Mouse (Mus musculus): ENCODE results near the gene D8Ertd738e. TPM values are rescaled to one million over a fixed set of nuclear protein-coding genes. Genes with fewer than 3 reads are reported as not detected.
A peak's percentile ranks its signal among the peaks of the same experiment; 100 is the strongest.
"Not testable (repeated sequence)": the region's sequence is repeated elsewhere in the genome, so short reads cannot be mapped to it uniquely, and the experiment has no call there.

The D8Ertd738e gene
- total RNA-seq (2021), result 100 to 1,000 TPM; 227 to 240 TPM

DNA sequence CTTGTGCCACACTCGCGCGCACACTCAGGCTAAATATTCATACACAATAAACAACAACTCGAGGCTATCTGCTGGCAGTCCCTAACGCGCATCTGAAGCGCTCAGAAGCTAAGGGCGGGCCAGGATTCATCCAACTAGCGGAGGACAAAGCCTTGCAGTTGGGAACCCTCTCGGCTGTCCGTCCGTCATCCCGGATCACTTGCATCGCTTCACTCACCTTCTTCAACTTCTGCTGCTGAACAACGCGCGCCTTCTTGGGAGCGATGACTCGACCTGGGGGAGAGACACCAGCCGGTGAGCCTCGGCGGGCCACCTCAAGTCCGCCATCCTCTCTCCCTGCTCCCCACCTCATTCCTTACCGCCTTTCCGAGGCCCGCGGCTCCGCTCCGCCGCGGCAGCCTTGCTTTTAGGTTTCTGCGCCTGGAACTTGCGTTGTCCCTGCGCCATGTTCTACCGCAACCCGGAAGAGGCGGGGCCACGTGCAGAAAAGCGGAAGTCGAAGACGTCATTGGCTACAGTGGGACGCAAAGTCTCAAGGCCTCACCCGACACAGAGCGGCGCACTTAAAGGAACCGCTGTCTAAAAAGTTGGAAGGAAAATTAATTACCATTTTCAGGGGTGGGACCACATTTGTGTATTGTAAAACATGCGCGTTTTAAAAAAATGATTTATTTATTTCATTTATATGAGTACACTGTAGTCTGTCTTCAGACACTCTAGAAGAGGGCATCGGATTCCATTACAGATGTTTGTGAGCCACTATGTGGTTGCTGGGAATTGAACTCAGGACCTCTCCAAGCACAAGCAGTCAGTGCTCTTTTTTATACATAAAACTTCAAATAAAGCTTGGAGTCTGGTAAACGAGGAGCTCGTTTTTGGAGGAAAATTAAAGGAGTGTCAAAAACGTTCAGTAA lies at the start of gene D8Ertd738e:
TSS of gene D8Ertd738e (minus strand) at position 463 of the 914 bp plus-strand sequence.
- intact Hi-C loops (cut with DNase I), result loop anchor here (1.0 kb wide), 1 partner anchor 13 kb away; no protein-coding TSS in a partner anchor
- DNase-seq (ENCODE audit: low spot score), result peak; percentile 77

DNA sequence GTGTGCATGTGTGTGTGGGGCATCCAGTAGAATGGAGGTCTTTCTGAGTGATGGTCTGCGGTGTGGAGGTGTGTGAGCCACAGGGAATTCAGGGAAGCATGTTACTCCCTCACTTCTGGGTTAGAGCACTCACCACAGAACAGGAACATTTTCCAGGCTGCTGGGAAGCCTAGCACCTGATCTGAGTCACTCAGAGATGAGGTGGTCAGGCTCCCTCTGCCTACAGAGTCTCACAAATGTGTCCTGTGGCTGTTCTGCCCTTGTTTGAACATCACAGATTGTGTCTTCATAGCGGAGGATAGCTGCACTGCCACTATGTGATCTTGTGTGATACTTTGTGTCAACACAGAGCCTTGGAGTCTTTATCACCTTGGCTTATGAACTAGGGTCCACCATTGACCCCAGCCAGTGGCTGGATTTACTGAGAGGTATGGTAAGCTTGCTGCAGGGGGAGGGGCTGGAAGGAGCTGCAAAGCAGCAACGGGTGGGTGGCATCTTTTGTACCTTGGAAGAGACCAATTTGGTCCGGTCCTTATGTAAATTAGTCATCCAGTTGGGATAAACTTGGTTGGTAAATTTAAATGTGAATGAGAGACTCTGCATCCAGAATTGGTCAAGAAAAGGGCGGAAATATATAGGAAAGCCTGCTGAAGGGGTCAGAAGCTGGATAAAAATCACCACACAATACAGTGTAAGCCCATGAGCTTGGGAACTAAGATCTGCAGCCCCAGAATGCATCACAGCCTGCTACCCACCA lies 47.7 kb upstream of the D8Ertd738e start:
- intact Hi-C loops (cut with DNase I), result loop anchor here (10.0 kb wide), 1 partner anchor 258 kb away; no protein-coding TSS in a partner anchor
- no peak for DNase-seq (ENCODE audit: low spot score)

DNA sequence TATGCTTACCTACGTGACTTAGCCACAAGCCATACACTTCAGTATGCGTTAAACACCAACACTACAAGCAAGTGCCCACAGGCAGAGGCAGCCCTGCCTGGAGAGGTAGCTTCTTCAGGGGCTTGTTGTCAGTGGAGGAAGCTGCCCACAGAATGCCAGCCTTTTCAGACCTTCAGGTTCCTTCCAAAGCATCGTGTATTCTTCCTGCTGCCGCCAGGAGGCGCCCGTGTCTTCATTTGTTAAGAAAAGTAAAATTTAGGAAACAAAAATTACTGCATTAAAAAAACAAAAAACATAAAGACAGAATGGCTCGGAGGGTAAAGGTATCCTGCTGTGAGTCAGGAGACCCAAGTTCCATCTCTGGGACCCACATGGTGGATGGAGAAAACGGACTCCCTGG lies 42.2 kb upstream of the D8Ertd738e start:
- DNase-seq (ENCODE audit: low spot score), result no peak
- intact Hi-C loops (cut with DNase I), result loop anchor here (1.0 to 10.0 kb wide), 3 partner anchors 66 to 263 kb away; no protein-coding TSS in a partner anchor

DNA sequence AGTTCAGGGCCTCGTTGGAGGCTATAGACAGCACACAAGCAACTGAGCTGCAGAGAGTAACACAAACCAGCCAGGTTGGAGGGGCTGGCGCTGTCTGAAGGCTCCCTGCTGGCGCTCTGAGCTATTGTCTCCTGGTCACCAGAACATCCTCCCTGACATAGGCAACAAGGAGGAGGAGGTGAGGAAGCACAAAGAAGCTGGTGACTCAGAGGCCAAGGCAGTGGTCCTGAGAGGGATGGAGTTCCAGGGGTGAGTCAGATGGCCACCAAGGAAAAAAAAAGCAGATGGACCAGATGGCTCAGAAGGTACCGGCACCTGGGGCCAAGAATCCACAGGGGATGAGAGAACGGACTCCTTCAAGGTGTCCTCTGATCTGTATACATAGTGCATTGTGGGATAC lies 41.6 kb upstream of the D8Ertd738e start:
- DNase-seq (ENCODE audit: low spot score), result no peak
- intact Hi-C loops (cut with DNase I), result loop anchor here (1.0 to 10.0 kb wide), 3 partner anchors 66 to 264 kb away; no protein-coding TSS in a partner anchor

DNA sequence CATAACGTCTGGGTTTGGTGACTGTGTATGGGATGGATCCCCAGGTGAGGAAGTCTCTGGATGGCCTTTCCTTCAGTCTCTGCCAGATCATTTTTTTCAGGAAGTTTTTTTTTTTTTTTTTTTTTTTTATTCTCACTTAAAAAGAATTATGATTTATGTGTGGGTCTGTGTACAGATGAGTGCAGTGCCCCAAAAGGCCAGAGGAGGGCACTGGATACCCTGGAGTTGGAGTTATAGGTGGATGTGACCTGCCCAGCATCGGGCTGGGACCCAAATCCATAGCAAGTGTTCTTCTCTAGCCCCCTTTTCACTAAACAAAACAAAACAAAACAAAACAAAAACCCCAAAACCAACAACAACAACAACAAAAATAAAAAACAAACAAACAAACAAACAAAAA lies 39.4 kb upstream of the D8Ertd738e start:
- intact Hi-C loops (cut with DNase I), result loop anchor here (10.0 kb wide), 1 partner anchor 54 kb away; the partner anchor contains the start of gene Zswim4

DNA sequence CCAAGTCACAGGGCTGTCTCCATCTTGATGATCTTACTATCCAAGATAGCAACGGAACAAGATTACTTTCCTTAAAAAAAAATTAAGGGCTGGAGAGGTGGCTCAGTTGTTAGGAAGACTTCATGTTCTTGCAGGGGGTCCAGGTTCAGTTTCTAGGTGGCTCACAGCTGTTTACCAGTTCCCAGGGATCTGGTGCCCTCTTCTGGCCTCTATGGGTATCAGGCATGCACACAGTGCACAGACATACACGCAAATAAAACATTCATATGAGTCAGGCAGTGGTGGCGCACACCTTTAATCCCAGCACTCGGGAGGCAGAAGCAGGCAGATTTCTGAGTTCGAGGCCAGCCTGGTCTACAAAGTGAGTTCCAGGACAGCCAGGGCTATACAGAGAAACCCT lies 36.1 kb upstream of the D8Ertd738e start:
- not testable (repeated sequence) for DNase-seq (ENCODE audit: low spot score)
- intact Hi-C loops (cut with DNase I), result loop anchor here (2.0 to 10.0 kb wide), 2 partner anchors 51 to 99 kb away; partner anchors contain the start of gene Zswim4

More for the DNA sequence above, 39.4 kb upstream of the D8Ertd738e start:
- no peak for DNase-seq (ENCODE audit: low spot score)

DNA sequence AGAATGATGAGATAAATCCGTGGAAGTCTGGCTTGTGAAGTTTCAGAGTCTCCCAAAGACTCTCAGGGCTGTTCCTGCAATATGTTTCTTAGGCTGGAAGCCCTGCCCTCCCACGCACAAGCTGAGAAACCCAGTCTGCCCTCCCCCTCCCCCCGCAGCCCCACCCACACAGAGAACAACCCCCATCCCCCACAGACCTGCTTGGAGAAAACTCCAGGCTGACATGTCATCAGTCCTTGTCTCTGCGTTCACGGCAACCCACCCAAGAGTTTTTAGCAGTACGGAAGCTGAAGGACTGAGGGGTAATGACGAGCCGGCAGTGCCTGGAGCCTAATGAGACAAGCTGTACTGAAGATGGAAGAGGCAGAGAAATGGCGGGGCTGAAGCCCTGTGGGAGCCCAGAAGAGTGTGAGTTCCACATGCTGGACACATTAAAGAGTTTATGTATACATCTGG lies 35.1 kb upstream of the D8Ertd738e start:
- peak; percentile 16 for DNase-seq (ENCODE audit: low spot score)
- intact Hi-C loops (cut with DNase I), result loop anchor here (2.0 to 10.0 kb wide), 2 partner anchors 50 to 98 kb away; partner anchors contain the start of gene Zswim4

DNA sequence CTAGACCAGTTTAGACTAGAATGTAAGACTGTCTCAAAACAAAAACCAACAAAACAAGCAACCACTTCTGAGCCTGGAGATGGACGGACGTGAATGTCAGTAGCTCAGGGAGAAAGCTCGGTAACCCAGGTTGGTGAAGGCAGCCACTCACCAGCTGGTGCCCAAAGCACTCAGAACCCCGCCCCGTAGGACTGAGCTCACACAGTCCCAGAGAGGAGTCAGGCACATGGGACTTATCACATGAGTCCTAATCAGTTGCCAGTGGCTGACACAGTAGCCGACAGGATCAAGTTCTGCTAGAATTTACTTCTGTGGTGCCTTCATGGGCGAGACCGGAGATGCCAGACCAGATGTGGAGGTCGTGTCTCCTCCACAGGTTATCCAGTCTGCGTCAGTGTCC lies 31.3 kb upstream of the D8Ertd738e start:
- DNase-seq (ENCODE audit: low spot score), result no peak
- intact Hi-C loops (cut with DNase I), result loop anchor here (10.0 kb wide), 1 partner anchor 46 kb away; the partner anchor contains the start of gene Zswim4

DNA sequence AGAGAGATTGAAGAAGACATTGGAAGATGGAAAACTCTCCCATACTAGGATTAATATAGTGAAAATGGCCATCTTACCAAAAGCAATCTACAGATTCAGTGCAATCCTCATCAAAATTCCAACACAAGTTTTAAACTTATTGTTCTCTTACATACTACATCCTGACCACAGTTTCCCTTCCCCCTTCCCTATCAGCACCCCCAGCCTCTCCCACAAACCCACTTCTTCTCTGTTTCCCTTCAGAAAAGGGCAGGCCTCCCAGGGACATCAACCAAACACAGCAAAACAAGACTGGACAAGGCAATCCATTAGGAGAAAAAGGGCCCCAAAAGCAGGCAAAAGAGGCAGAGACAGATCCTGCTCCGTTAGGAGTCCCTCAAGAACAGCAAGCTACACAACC lies 26.9 kb upstream of the D8Ertd738e start:
- intact Hi-C loops (cut with DNase I), result no loop called here

DNA sequence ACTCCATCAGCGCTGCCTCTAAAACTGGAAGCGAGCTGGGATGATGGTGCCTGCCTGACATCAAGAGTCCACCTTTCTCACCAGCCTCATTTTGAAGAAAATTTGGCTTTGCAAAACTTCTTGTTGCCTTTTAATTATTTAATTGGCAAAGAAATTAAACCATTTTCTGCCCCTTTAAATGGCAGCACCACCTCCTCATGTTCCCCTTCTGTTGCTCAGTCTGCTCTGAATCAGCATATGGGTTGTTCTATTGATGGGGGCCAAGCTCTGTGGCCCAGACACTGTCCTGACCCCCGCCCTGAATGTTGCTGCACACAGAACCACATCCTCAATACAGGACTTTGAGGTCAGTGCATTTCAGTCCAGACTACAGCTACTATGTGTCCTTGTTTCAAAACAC lies 24.4 kb upstream of the D8Ertd738e start:
- intact Hi-C loops (cut with DNase I), result loop anchor here (5.0 kb wide), 1 partner anchor 267 kb away; no protein-coding TSS in a partner anchor

More for the DNA sequence above, 26.9 kb upstream of the D8Ertd738e start:
- no peak for DNase-seq (ENCODE audit: low spot score)

DNA sequence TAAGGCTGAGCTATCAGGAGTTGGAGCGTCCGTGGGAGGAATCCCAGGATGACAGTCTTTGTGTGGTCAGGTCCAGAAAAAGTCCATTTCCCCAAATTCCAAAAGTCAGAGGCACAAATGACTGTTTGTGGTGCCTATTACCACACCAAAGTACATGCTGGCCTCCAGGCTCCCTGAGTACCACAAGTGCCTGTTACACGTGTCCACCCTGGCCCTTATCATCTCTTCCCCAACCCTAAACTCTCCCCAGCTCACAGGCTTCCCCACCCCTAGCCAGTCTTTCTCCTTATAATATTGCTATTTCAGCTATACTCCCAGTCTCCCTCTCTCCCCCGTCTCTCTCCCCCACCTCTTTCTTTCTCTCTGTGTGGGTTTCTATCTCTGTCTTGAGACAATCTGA lies 22.8 kb upstream of the D8Ertd738e start:
- no peak for DNase-seq (ENCODE audit: low spot score)
- intact Hi-C loops (cut with DNase I), result loop anchor here (5.0 kb wide), 1 partner anchor 265 kb away; no protein-coding TSS in a partner anchor

More for the DNA sequence above, 24.4 kb upstream of the D8Ertd738e start:
- no peak for DNase-seq (ENCODE audit: low spot score)

DNA sequence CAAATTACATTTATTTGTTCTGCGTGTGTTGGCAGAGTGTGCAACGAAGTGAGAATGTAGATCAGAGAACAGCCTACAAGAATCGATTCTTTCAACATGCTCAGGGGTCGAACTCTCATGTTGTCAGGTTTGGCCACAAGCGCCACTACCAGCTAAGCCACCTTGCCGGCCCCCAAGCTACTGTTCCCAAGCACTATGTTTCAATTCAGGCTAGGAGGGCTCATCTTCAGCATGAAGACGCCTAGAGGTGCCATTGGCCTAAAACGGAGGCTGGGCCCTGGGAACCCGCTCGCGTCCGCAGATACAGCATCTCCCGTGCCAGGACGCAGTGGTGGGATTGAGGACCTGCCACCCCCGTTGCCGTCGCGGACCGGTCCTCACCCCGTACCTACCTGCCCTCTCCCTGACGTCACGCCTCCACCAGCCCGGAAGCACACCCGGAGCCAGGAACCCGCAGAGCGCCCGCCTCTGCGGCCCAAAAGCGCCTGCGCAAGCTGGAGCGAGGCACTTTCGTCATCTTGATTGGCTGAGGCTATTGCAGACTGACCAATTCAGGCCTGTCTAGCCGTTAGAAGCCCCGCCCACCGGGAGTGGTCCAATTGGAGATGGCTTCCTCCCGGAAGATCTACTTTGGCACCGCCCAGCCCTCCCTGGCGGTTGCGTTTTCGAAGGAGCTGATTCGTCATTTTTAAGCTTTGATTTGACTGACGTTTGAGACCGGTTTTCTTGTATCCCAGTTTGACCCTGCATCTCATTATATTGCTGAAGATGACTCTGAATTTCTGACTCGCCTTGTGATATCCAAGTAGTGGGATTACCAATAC lies 20.6 kb upstream of the D8Ertd738e start, which contains the start of gene Ccdc130:
TSS of gene Ccdc130 (minus strand) at position 431 of the 824 bp plus-strand sequence.
- intact Hi-C loops (cut with DNase I), result loop anchor here (2.0 to 5.0 kb wide), 2 partner anchors 17 to 263 kb away; no protein-coding TSS in a partner anchor

DNA sequence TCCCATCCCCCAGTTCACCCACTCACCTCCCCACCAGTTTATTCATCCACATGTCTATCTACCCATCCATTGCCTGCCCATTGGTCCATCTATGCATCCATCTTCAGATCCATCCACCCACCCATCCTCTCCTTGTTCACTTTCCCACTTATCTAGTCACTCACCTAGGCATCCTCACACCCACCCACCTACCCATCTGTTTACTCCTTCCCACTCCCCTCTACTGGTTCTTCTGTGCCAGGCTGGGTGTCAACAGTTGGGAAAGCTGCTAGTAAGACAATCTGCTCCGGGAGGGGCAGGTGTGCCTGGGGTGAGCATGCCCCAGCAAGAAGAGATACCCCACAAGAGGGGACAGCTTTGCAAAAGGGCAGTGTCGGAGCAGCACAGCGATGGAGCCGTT lies 11.6 kb upstream of the D8Ertd738e start:
- intact Hi-C loops (cut with DNase I), result no loop called here
- DNase-seq (ENCODE audit: low spot score), result no peak

More for the DNA sequence above, 20.6 kb upstream of the D8Ertd738e start, which contains the start of gene Ccdc130:
- peak; percentile 99 for DNase-seq (ENCODE audit: low spot score)

DNA sequence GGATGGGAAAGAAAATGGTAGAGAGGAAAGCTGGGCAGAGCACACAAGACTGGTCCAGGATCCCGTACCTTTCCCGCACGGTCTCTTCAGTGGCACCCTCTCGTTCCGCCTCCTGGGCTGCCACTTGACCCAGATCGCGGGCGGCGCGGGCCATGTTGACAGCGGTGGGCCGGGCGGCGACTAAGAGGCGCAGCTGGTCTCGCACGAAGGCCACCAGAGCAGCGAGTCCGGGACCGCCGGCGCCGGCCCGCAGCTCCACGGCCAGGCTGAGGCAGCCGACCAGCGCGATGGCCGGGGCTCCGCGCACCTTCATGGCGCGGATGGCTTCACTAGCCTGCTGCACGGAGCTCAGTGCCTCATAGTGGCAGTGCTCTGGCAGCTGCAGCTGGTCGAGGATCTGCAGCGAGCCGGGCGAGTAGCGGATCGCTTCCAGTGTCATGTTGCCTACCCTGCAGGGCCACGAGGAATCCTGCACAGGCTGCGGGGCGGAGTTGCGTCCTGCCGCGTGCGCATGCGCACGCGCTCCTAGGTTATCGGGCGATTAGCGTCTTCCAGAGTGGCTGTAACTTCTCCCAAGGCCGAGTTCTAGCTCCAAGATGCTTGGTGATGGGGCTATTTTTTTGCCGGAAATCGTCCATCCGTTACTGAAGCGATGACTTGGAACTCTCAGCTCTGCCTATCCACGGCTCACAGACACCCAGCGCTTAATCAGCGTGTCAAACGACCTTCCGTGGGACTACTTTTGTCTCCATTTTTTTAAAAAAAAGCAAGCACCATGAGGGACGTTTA lies 7.5 kb upstream of the D8Ertd738e start, which contains the start of gene Mri1:
TSS of gene Mri1 (minus strand) at position 505 of the 789 bp plus-strand sequence.
- intact Hi-C loops (cut with DNase I), result loop anchor here (2.0 kb wide), 1 partner anchor 70 kb away; no protein-coding TSS in a partner anchor
- DNase-seq (ENCODE audit: low spot score), result peak; percentile 68

DNA sequence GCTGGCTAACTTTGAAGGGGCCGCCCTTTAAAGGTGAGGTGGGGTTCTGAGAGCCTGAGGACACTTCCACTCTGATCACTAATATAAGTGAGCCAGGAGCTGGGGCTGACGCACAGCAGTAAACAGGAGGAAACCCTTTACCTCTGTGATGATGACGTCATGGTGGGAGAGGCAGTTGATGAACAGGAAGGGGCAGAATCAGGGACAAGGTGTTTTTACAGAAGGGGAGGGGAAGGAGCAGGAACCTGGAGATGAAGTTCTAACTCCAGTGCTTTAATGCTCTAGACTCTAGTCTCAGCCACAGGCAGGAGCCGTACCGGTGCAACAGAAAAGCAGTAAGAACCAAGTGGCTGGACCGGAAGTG lies 6.9 kb upstream of the D8Ertd738e start:
- DNase-seq (ENCODE audit: low spot score), result no peak
- intact Hi-C loops (cut with DNase I), result loop anchor here (2.0 kb wide), 1 partner anchor 70 kb away; no protein-coding TSS in a partner anchor

DNA sequence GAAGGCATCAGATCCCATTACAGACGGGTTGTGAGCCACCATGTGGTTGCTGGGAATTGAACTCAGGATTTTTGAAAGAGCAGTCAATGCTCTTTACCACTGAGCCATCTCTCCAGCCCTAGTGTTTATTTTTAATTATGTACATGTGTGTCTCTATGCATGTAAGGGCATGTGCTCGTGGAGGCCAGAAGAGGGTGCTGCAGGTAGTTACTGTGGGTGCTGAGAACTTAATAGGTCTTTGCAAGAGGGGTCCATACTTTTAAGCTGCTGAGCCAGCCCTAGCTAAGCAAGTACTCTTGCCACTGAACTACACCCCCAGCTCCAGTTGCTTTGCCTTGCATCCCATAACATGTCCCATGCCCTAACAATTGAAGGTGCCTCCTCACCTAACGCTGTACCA lies 6.3 kb upstream of the D8Ertd738e start:
- intact Hi-C loops (cut with DNase I), result loop anchor here (2.0 kb wide), 1 partner anchor 69 kb away; no protein-coding TSS in a partner anchor
- DNase-seq (ENCODE audit: low spot score), result no peak

DNA sequence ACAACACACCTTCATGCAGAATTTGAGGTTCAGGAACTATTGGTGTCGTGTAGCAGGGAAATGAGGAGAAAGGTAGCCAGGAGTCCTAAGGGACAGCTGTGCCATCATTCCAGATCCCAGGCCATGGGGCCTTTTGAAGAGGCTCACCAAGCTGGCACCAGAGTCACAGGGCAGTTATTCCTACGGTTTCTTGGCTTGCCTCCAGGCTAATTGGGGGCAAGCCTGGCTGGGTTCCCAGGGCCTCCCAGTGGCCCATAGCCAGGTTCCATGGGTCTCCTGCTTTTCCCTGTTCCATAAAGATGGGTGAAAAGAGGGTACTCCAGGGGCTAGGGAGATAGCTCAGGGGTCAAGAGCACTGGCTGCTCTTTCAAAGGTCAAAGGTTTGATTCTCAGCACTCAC lies 7.7 kb downstream of the D8Ertd738e start:
- DNase-seq (ENCODE audit: low spot score), result no peak
- intact Hi-C loops (cut with DNase I), result no loop called here

DNA sequence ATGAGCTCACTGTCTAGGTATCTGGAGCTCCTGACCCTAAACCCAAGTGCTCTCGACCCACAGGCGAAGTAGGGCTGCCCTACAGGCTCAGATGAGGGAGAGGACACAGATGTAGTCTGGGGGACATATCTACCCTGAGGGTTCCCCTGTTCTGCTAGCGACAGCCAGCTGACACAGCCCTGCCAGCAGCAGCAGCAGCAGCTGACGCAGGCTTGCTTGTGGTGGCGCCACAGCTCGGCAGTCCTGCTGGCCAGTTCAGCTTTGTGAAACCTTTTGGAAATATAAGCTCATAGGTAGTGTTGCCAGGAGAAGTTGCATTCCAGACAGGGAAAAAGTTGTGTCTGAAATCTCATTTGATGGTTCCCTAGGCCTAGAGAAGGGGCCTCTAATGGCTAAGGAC lies 8.4 kb downstream of the D8Ertd738e start:
- no peak for DNase-seq (ENCODE audit: low spot score)
- intact Hi-C loops (cut with DNase I), result no loop called here

Measured in heart, postnatal 25 days (tissue).